Mouse (Mus musculus) testis, adult 2 months (tissue): ENCODE data around the gene Arl11.

Experiments
- CTCF ChIP-seq: fragments of 200-500 bp; IDR thresholded peaks from 2 replicates; pipeline ENCODE4 v1.5.1; 2012; ENCODE audit warnings: low read depth, mild to moderate bottlenecking, inconsistent platforms, low read length, moderate library complexity; ENCODE audit not compliant: control insufficient read depth, insufficient read depth, insufficient replicate concordance
- POLR2A ChIP-seq: fragments of 200-500 bp; IDR thresholded peaks from 2 replicates; pipeline ENCODE4 v1.6.1; 2012; ENCODE audit warnings: low read depth, mild to moderate bottlenecking, inconsistent platforms, low read length, moderate library complexity; ENCODE audit not compliant: control insufficient read depth

- TF ChIP-seq POLR2A (no peak), CTCF (no peak)
Measured at GRCm38 (mm10) chr14:61360981-61361511, 51.5 kb downstream of the Arl11 start.
